Mouse (Mus musculus): ENCODE results near the gene Ccdc86. TPM values are rescaled to one million over a fixed set of nuclear protein-coding genes. Genes with fewer than 3 reads are reported as not detected.
A peak's percentile ranks its signal among the peaks of the same experiment; 100 is the strongest.

Gene Ccdc86
- polyA plus RNA-seq, 1 experiment from 2014 or later: 11.6 TPM

DNA sequence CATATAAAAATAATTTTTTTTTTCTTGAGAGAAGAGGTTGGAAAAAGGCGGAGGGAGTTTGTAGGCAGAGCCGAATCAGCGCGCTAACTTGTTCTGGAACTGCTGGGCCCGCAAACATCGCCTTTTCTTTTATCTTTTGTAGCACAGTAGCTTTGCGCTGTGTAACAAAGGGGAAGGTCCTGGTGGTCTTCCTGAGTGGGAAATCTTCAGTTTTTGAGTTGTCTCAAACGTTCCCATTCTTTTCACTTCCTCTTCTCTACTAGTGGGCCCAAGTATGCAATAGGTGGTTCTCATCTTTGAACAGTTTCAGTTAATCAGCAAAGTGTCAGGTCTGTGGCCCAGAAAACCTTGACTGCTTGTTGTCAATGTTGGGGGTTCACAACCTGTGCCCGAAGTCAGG, 492 bp upstream of the Ccdc86 start:
- peaks cover 4% of the 10 kb centered on the region; the same call in 1 of the 2 replicates for H3K27me3 ChIP-seq
- peak overlapping the region; percentile 48; the same call in 1 of the 2 replicates for H3K27ac ChIP-seq (replicated peaks)
- ATAC-seq (ENCODE audit: insufficient read depth): no peak
- H3K9me3 ChIP-seq (replicated peaks): no peaks in the 10 kb centered on the region
- H3K4me2 ChIP-seq: peak overlapping the region; percentile 94
- WGBS (ENCODE audit: insufficient replicate concordance): 26% methylated on average over 9 of the region's 9 CpGs
- peak overlapping the region; percentile 77 for H3K4me3 ChIP-seq (replicated peaks)
- peak overlapping the region; percentile 75; the same call in 1 of the 2 replicates for H3K9ac ChIP-seq
- H3K36me3 ChIP-seq (replicated peaks): peaks cover 9% of the 10 kb centered on the region
- peaks cover 43% of the 10 kb centered on the region for H3K4me1 ChIP-seq (replicated peaks)

GRCm38 (mm10) chr19:10948416-10948815, 650 bp downstream of the Ccdc86 start:
- H3K36me3 ChIP-seq (replicated peaks): peaks cover 21% of the 10 kb centered on the region
- peak; percentile 7; the same call in 1 of the 2 replicates for ATAC-seq (ENCODE audit: insufficient read depth)
- under 1% methylated on average over 20 of the region's 20 CpGs for WGBS (ENCODE audit: insufficient replicate concordance)
- peak overlapping the region; percentile 33; the same call in 1 of the 2 replicates for H3K27ac ChIP-seq (replicated peaks)
- peak overlapping the region; percentile 75 for H3K9ac ChIP-seq
- peaks cover 4% of the 10 kb centered on the region; the same call in 1 of the 2 replicates for H3K27me3 ChIP-seq
- H3K9me3 ChIP-seq (replicated peaks): no peaks in the 10 kb centered on the region
- peak overlapping the region; percentile 94 for H3K4me2 ChIP-seq
- H3K4me1 ChIP-seq (replicated peaks): peaks cover 43% of the 10 kb centered on the region
- peak overlapping the region; percentile 77 for H3K4me3 ChIP-seq (replicated peaks)

- ATAC-seq (ENCODE audit: insufficient read depth): no peak
- peaks cover 43% of the 10 kb centered on the region for H3K4me1 ChIP-seq (replicated peaks)
- peak overlapping the region; percentile 94 for H3K4me2 ChIP-seq
- peak overlapping the region; percentile 75 for H3K9ac ChIP-seq
- H3K27ac ChIP-seq (replicated peaks): peak overlapping the region; percentile 66; the same call in 1 of the 2 replicates
- peaks cover 33% of the 10 kb centered on the region for H3K36me3 ChIP-seq (replicated peaks)
- 62% methylated on average over 5 of the region's 5 CpGs for WGBS (ENCODE audit: insufficient replicate concordance)
- no peaks in the 10 kb centered on the region for H3K27me3 ChIP-seq
- peak overlapping the region; percentile 77 for H3K4me3 ChIP-seq (replicated peaks)
- no peaks in the 10 kb centered on the region for H3K9me3 ChIP-seq (replicated peaks)
Measured at GRCm38 (mm10) chr19:10947219-10947618, 1.8 kb downstream of the Ccdc86 start.

GRCm38 (mm10) chr19:10946506-10946905, 2.6 kb downstream of the Ccdc86 start:
- no peak for ATAC-seq (ENCODE audit: insufficient read depth)
- Histone ChIP-seq H3K4me1 (replicated peaks) (peaks cover 43% of the 10 kb centered on the region), H3K4me3 (replicated peaks) (peak overlapping the region; percentile 77), H3K4me2 (peak overlapping the region; percentile 94), H3K27ac (replicated peaks) (peak overlapping the region; percentile 66), H3K9me3 (replicated peaks) (no peaks in the 10 kb centered on the region), H3K27me3 (no peaks in the 10 kb centered on the region), H3K36me3 (replicated peaks) (peaks cover 40% of the 10 kb centered on the region), H3K9ac (peak overlapping the region; percentile 21; the same call in 1 of the 2 replicates)
- 60% methylated on average over 3 of the region's 3 CpGs for WGBS (ENCODE audit: insufficient replicate concordance)

DNA sequence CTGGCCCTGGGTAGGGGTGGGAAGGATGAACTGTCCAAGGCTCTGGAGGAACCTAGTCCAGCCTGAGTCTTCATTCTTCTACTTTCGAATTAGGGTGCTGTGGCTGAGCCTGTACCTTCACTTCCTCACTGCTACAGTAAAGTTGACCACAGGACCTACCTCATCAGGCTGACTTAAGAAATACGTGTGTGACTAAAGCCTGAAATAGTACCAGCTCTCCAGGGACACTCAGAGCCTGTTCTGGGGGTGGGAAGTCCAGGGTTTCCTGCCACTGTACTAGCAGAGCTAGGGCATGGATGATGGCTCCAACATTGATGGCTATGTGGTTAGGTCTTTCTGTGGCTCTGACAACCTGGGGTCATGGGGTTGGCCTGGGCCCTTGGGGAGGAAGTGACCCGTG, 5.1 kb downstream of the Ccdc86 start:
- H3K4me1 ChIP-seq (replicated peaks): peaks cover 51% of the 10 kb centered on the region
- no peak overlapping the region for H3K4me2 ChIP-seq
- no peak overlapping the region for H3K4me3 ChIP-seq (replicated peaks)
- H3K27me3 ChIP-seq: no peaks in the 10 kb centered on the region
- H3K9ac ChIP-seq: no peak overlapping the region
- no peaks in the 10 kb centered on the region for H3K9me3 ChIP-seq (replicated peaks)
- no peak for ATAC-seq (ENCODE audit: insufficient read depth)
- H3K36me3 ChIP-seq (replicated peaks): peaks cover 40% of the 10 kb centered on the region
- peak overlapping the region; percentile 29; the same call in 1 of the 2 replicates for H3K27ac ChIP-seq (replicated peaks)
- WGBS (ENCODE audit: insufficient replicate concordance): 57% methylated on average over 3 of the region's 3 CpGs

- H3K4me3 ChIP-seq (replicated peaks): peak overlapping the region; percentile 43
Measured at GRCm38 (mm10) chr19:10940801-10941457, 8.1 kb downstream of the Ccdc86 start.

DNA sequence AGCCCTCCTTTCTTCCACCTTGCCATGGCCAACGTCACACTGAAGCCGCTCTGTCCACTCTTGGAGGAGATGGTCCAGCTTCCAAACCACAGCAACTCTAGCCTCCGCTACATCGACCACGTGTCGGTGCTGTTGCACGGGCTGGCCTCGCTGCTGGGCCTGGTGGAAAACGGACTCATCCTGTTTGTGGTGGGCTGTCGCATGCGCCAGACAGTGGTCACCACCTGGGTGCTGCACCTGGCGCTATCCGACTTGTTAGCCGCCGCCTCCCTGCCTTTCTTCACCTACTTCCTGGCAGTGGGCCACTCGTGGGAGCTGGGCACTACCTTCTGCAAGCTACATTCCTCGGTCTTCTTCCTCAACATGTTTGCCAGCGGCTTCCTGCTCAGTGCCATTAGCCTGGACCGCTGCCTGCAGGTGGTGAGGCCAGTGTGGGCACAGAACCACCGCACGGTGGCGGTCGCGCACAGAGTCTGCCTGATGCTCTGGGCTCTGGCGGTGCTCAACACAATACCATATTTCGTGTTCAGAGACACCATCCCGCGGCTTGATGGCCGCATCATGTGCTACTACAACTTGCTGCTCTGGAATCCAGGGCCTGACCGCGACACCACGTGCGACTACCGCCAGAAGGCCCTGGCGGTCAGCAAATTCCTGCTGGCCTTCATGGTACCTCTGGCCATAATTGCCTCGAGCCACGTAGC, 8.8 kb downstream of the Ccdc86 start:
- peak; percentile 62 for ATAC-seq (ENCODE audit: insufficient read depth)
- Histone ChIP-seq H3K9me3 (replicated peaks) (no peaks in the 10 kb centered on the region), H3K27me3 (no peaks in the 10 kb centered on the region), H3K27ac (replicated peaks) (no peak overlapping the region), H3K4me1 (replicated peaks) (peaks cover 40% of the 10 kb centered on the region), H3K9ac (peak overlapping the region; percentile 11; the same call in 1 of the 2 replicates), H3K36me3 (replicated peaks) (peaks cover 37% of the 10 kb centered on the region), H3K4me3 (replicated peaks) (peak overlapping the region; percentile 43), H3K4me2 (peak overlapping the region; percentile 81)
- WGBS (ENCODE audit: insufficient replicate concordance): 20% methylated on average over 37 of the region's 37 CpGs

More at GRCm38 (mm10) chr19:10940801-10941457, 8.1 kb downstream of the Ccdc86 start:
- H3K9ac ChIP-seq: peak overlapping the region; percentile 11; the same call in 1 of the 2 replicates
- peaks cover 40% of the 10 kb centered on the region for H3K36me3 ChIP-seq (replicated peaks)
- peaks cover 42% of the 10 kb centered on the region for H3K4me1 ChIP-seq (replicated peaks)
- no peak overlapping the region for H3K27ac ChIP-seq (replicated peaks)
- peak; percentile 20 for ATAC-seq (ENCODE audit: insufficient read depth)
- H3K4me2 ChIP-seq: peak overlapping the region; percentile 81
- no peaks in the 10 kb centered on the region for H3K9me3 ChIP-seq (replicated peaks)
- 13% methylated on average over 40 of the region's 40 CpGs for WGBS (ENCODE audit: insufficient replicate concordance)
- H3K27me3 ChIP-seq: no peaks in the 10 kb centered on the region

DNA sequence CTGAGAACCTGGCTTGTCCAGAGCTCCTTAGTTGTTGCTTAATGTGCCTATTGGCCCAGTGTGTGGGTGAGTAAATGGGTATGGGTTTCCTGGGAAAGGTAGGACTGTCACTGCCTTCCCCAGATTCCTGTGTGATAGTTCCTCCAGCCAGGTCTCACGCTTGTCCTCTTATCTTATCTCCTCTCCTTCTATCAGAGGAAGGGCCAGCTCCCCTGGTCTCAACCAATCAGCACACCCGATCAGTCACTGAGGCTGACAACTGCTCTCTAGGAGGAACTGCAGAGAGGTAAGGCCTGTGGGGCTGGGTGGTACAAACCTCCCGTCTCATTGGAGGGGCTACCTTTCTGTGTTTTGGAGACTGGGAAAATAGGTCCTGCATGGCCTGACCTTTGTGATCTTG, 10.3 kb downstream of the Ccdc86 start:
- Histone ChIP-seq H3K36me3 (replicated peaks) (peaks cover 22% of the 10 kb centered on the region), H3K4me1 (replicated peaks) (peaks cover 36% of the 10 kb centered on the region), H3K4me3 (replicated peaks) (no peak overlapping the region), H3K9me3 (replicated peaks) (no peaks in the 10 kb centered on the region), H3K9ac (no peak overlapping the region), H3K4me2 (no peak overlapping the region), H3K27me3 (no peaks in the 10 kb centered on the region), H3K27ac (replicated peaks) (no peak overlapping the region)
- WGBS (ENCODE audit: insufficient replicate concordance): 20% methylated on average over 3 of the region's 3 CpGs
- ATAC-seq (ENCODE audit: insufficient read depth): no peak

DNA sequence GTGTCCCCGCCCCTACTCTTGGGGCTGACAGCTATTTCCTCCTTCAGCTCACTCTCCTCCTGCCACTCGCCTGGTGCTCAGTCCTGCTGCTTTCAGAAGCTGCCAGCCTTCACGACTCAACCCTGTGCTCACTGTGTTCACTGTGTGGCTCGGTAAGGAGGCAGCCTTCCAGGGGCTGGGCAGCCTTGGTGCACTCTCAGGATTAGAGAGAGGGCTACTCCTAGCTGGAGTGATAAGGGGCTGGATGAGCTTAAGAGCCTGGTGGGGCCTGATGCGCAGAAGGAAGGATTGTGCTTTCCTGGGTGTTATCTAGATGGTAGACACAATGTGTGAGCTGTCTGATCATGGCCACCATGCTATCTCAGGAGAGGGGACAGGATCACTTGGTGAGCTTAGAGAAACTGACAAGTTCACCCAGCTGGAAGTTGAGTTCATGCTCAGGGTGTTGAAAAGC, 11.9 kb downstream of the Ccdc86 start, which contains the start of gene Ptgdr2:
Ptgdr2 (plus strand) TSS at position 51 of the 454 bp plus-strand sequence.
- Histone ChIP-seq H3K4me3 (replicated peaks) (no peak within 1 kb of the TSS), H3K27ac (replicated peaks) (no peak within 1 kb of the TSS), H3K9ac (no peak within 1 kb of the TSS), H3K36me3 (replicated peaks) (peaks cover 6% of the 10 kb centered on the region; the same call in 1 of the 2 replicates), H3K4me2 (no peak within 1 kb of the TSS; the same call in 1 of the 2 replicates), H3K4me1 (replicated peaks) (peaks cover 36% of the 10 kb centered on the region), H3K9me3 (replicated peaks) (no peaks in the 10 kb centered on the region), H3K27me3 (no peaks in the 10 kb centered on the region)
- 14% methylated on average over 5 of the region's 5 CpGs for WGBS (ENCODE audit: insufficient replicate concordance)
- ATAC-seq (ENCODE audit: insufficient read depth): peak; percentile 68

- WGBS (ENCODE audit: insufficient replicate concordance): 77% methylated on average over 5 of the region's 5 CpGs
- Histone ChIP-seq H3K9ac (no peak overlapping the region), H3K27ac (replicated peaks) (no peak overlapping the region), H3K27me3 (no peaks in the 10 kb centered on the region), H3K9me3 (replicated peaks) (no peaks in the 10 kb centered on the region), H3K4me1 (replicated peaks) (peaks cover 33% of the 10 kb centered on the region), H3K4me3 (replicated peaks) (no peak overlapping the region), H3K4me2 (no peak overlapping the region), H3K36me3 (replicated peaks) (no peaks in the 10 kb centered on the region)
- ATAC-seq (ENCODE audit: insufficient read depth): no peak
Measured at GRCm38 (mm10) chr19:10936077-10936476, 13.0 kb downstream of the Ccdc86 start.

DNA sequence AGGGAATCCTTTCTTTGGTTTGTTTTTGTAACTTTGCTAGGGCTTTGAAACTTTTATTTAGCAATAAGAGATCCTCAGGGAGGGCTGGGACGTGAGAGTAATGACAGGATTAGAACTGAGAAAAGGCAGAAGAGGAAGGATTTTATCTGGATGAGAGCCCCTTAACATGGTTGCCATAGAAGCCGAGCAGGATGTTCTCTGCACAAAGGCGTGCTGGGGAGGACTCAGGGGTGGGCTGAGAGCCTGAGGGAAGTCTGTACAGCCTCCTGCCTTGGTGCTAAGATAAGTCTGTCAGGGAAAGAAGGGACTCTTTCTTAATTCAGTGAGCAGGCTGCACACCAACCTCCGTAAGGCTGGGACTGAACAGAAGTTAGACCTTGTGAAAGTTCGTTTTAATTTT, 14.0 kb downstream of the Ccdc86 start:
- no peaks in the 10 kb centered on the region for H3K36me3 ChIP-seq (replicated peaks)
- H3K9me3 ChIP-seq (replicated peaks): no peaks in the 10 kb centered on the region
- WGBS (ENCODE audit: insufficient replicate concordance): 40% methylated on average over 5 of the region's 5 CpGs
- no peak for ATAC-seq (ENCODE audit: insufficient read depth)
- H3K9ac ChIP-seq: no peak overlapping the region
- H3K4me2 ChIP-seq: no peak overlapping the region
- H3K4me3 ChIP-seq (replicated peaks): no peak overlapping the region
- no peak overlapping the region for H3K27ac ChIP-seq (replicated peaks)
- H3K27me3 ChIP-seq: no peaks in the 10 kb centered on the region
- H3K4me1 ChIP-seq (replicated peaks): peaks cover 25% of the 10 kb centered on the region

Data from liver, embryonic 15.5 days (tissue).